Mouse (Mus musculus): ENCODE data around the gene Ldlrad3.

The Ldlrad3 gene

DNA sequence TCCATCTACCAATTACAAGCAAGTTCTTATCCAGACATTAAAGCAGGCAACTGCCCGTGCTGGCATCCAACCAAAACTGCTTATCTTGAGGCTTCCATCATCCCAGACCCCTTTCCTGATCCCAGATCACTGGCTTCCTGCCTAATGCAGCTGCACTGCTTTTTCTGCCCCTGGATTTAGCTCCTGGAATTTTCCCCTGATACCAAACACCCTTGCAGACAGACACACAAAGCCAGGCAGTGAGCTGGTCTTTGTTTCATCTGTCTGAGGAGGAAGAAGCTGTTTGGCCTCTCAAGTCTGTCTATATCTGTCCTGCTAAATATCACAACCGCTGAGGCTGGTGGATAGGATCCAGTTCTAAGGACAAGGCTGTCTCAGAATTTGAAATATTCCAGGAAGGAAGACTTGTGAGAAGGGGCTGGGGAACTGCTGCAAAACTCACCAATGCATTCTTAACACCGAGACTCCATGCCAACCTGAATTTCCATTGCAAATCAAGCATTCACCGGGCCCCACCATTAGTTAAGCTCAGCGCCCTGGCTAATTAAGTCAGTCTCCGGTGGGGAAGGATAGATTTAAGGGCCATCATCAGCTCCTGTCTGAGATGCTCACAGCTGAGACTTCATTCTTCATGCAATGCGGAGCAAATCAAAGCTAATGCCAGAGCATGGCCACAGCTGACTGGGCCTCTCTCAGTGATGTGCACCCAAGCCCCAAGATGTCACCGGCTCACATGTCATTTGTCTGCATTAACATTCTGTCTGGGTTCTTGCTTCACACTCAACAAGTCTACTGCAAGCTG, 183.0 kb downstream of the Ldlrad3 start:
- peak; percentile 53 for DNase-seq (ENCODE audit: low read depth, low spot score)

GRCm38 (mm10) chr2:102002408-102002973, 183.7 kb downstream of the Ldlrad3 start:
- no peak for DNase-seq (ENCODE audit: low read depth, low spot score)

DNA sequence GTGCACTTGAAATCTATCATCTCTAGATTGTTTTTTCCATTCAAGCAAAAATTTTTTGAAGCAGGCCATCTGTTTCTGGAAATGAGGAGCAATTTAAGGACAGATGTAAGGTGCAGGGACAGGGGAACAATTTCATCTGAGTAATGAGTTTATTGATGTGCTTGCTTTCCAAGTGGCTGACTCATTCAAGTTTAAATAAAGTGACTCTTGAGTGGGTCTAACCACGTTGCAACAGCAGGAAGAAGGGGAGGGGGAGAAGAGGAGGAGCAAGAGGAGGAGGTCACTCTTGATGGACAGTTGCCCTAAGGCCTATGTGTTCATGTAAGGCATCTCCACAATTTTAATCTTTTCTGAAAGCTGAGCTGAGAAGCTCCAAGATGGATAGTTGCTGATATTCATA, 184.5 kb downstream of the Ldlrad3 start:
- DNase-seq (ENCODE audit: low read depth, low spot score), result no peak

- DNase-seq (ENCODE audit: low read depth, low spot score), result no peak
Observed at GRCm38 (mm10) chr2:101998911-101999572, 187.1 kb downstream of the Ldlrad3 start.

- no peak for DNase-seq (ENCODE audit: low read depth, low spot score)
Observed at GRCm38 (mm10) chr2:101997013-101997412, 189.2 kb downstream of the Ldlrad3 start.

GRCm38 (mm10) chr2:101992574-101993310, 193.4 kb downstream of the Ldlrad3 start:
- no peak for DNase-seq (ENCODE audit: low read depth, low spot score)

DNA sequence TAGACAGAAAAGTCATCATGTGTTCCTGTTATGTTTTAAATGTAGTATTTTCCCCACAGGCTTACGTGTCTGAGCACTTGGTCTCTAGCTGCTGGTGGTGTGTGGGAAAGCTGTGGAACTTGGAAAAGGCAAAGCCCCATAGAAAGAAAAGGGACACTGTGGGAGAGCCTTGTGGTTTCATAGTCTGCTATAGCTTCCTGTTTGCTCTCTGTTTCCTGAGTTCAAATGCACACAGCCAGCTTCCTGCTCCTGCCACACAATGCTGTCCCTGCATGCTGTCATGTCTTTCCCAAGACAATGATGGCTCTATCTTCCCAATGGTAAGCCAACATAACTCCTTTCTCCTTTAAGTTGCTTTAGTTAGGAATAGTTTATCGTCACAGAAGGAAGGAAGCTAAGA, 194.5 kb downstream of the Ldlrad3 start:
- no peak for DNase-seq (ENCODE audit: low read depth, low spot score)

DNA sequence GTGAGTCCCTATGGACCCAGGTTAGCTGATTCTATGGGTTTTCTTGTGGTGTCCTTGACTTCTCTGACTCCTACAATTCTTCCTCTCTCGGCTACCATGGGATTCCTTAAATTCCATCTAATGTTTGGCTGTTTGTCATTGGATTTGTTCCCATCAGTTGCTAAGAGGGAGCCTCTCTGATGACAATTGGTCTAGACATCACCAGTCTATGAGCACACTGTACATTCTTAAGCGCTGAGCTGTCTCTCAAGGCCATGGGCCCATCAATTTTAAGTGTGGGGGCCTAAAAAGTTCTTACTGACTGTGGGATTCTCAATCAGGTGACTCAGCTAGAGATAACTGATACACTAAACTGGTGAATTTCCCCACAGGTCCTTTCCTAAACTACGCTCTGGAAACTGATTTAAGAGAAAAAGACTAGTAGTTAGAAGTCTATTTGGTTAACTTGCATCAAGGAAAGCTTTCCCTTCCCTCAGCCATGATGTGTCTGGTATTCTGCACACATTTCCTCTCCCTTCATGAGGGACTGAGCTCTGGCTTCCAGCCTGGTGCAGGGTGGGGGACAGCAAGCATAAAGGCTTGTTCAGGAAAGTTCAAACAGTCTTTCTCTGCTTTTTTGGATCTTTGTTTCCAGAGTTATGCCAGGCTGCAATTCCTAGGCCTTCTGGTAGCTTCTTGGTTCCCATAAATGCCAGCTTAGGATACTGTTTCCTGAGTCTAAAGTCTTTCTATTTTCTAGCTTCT, 199.7 kb downstream of the Ldlrad3 start:
- no peak for DNase-seq (ENCODE audit: low read depth, low spot score)

GRCm38 (mm10) chr2:101983853-101984543, 202.2 kb downstream of the Ldlrad3 start:
- DNase-seq (ENCODE audit: low read depth, low spot score), result no peak

DNA sequence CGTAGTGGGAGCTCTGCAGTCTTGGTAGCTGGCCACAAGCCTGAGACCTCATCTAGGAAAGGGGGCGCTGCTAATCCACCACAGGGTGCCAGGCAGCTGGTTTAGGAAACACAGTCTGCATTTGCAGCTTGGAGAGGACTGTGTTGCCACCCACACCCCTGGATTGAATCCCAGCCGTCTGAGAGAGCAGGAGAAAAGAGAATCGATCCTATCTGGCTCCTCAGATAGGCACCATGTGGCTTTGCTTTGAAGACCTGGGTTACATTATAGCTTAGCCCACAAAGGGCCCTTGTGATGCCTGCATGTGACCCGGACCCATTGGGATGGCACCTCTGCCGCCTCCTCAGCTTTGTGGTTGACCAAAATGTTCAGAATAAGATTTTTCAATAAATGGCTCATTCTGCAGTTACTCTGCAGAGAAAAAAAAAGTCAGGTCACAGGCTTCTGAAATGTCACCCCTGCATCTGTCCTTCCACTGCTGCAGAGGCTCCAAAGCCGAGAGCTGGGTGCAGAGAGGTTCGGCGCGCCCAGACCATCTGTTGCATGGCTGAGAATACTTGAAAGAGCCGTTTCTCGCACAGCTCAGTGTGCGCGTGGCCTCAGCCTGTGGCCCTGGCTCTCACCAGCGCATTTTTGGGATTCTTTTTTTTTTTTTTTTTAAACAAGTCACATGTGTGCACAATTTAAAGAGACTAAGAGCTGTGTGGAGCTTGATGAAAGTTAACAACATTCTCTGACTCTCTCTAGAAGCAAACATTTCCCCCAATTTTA, 202.9 kb downstream of the Ldlrad3 start:
- no peak for DNase-seq (ENCODE audit: low read depth, low spot score)

DNA sequence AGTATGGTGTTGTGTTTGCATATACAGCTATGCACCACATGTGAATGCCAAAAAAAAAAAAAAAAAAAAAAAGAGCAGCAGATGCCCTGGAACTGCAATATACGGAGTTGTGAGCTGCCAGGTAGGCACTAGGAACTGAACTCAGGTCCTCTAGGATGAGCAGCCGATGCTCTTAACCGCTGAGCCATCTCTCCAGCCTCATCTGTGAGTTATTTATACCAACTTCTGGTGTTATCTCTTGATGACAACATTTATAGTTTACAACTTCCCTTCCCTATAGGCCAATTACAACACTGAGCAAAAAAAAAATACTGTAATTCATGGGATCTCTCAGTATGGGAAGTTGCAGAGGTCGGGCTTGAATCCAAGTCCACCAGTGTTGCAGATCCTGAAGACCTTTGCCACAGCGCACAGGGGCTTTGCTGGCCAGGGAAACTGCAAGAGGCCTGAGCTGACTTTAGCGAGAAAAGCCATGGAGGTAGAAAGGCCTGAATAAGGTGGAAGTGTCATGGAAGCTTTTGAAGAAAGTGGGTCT, 204.2 kb downstream of the Ldlrad3 start:
- no peak for DNase-seq (ENCODE audit: low read depth, low spot score)

DNA sequence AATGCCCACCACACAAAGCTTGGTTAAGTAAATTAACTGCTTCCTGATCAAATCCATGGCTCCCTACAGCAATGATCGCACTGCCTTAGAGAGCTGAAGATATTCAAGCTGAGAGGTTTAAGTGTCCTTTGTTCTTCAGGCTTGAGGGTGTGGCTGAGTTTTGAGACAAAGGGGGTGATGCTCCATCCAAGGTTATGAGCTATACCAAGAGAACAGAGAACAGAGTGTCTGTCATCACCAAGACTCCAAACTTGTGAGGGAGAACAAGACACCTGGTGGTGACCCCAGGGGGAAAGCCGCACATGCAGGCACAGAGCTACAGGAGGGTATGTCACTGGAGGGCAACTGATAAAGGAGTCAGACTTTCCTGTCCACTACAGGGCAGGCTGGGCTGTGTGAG, 205.0 kb downstream of the Ldlrad3 start:
- DNase-seq (ENCODE audit: low read depth, low spot score), result no peak

GRCm38 (mm10) chr2:101980456-101980947, 205.7 kb downstream of the Ldlrad3 start:
- no peak for DNase-seq (ENCODE audit: low read depth, low spot score)

DNA sequence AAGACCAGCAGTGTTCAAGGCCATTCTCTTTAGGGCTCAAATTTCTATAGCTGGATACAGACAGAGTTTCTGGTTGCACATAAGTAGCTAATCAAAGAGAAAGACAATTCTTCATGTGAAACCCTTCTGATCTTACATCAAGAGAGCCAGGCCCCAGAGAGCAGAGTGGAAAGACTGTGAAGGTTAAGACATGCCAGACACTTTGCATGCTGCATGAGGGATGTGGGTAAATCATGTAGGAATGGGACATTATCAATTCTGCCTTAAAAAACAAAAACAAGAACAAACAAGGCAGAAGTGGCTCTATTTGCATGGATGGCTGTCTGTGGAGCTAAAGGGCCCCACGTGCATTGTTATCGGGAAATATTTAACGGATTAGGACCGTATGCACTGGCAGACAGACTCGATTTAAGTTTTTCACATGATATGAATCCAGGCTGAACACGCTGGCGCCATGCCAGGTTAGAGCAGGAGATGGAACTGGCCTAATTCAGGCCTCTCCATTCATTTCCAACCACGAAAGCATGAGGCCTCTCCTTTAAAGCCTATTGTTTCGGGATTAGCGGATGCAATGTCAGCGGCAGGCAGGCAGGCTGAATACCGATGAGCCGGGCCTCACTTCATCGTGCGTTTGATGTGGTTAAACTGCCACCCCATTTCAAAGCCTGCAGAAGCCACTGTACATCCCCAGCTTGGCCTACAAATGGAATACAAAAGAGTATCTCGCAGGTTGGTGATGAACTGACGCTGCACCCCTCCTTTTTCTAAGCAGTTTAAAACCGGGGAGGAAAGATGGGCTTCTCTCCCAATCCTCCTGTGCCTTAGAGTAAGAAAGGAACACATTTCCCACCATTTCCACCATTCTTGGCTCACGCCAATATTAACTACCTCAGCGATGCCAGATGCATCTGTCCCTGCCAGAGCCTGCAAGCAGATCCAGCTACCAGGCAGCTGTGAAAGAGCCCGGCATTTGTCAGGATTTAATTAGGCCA, 207.4 kb downstream of the Ldlrad3 start:
- DNase-seq (ENCODE audit: low read depth, low spot score), result peak; percentile 52

GRCm38 (mm10) chr2:101976399-101977064, 209.7 kb downstream of the Ldlrad3 start:
- DNase-seq (ENCODE audit: low read depth, low spot score), result no peak

DNA sequence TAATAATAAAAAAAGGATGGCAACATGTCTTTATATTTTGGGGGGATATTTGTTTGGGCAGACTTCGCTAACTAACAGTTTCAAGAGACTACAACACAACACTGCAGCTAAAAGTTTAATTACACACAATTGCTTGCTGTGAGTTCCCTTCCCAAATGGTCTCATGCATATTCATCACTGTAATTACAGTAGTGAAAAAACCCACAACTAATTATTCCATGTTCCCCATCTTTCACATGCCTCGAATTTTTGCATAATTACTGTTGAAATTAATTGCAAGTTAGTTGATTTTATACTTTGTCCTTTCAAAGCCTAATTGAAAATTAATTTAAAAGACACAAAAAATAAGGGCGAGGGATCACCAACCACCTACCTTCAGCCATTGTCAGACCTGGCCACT, 212.4 kb downstream of the Ldlrad3 start:
- DNase-seq (ENCODE audit: low read depth, low spot score), result no peak

GRCm38 (mm10) chr2:101967601-101968000, 218.6 kb downstream of the Ldlrad3 start:
- DNase-seq (ENCODE audit: low read depth, low spot score), result no peak

- DNase-seq (ENCODE audit: low read depth, low spot score), result no peak
Observed at GRCm38 (mm10) chr2:101967152-101967551, 219.0 kb downstream of the Ldlrad3 start.
